Mouse (Mus musculus) embryonic facial prominence, embryonic 14.5 days (tissue): ENCODE results near the gene Cfap70. TPM values are rescaled to one million over a fixed set of nuclear protein-coding genes. Genes with fewer than 3 reads are reported as not detected.

Experiments
- ATAC-seq: fragments of 200-750 bp; cut with Nextera tagmentation; 2 replicates; pipeline ENCODE4 v1.8.0; 2017; ENCODE audit warnings: low read depth, moderate number of reproducible peaks, moderate TSS enrichment
- DNase-seq: peaks from one replicate; pipeline ENCODE4 v3.0.0-alpha.2; 2015; ENCODE audit warnings: low spot score
- H3K27ac ChIP-seq: fragments of 300-500 bp; sonication (generic); replicated peaks from 2 replicates; pipeline ENCODE4 v1.5.1; 2014; ENCODE audit warnings: low read depth, mild to moderate bottlenecking, low read length, moderate library complexity
- H3K27me3 ChIP-seq: fragments of 300-500 bp; sonication (generic); replicated peaks from 2 replicates; pipeline ENCODE4 v1.6.1; 2014; ENCODE audit warnings: low read length; ENCODE audit not compliant: control insufficient read depth, insufficient read depth
- H3K36me3 ChIP-seq: fragments of 300-500 bp; sonication (generic); 2 replicates; pipeline ENCODE4 v1.6.1; 2014; ENCODE audit warnings: low read length, mixed read lengths; ENCODE audit not compliant: control insufficient read depth, insufficient read depth
- H3K4me1 ChIP-seq: fragments of 300-500 bp; sonication (generic); 2 replicates; pipeline ENCODE4 v1.6.1; 2014; ENCODE audit warnings: antibody characterized with exemption, low read length; ENCODE audit not compliant: control insufficient read depth, insufficient read depth
- H3K4me2 ChIP-seq: fragments of 300-500 bp; sonication (generic); 2 replicates; pipeline ENCODE4 v1.6.1; 2014; ENCODE audit warnings: low read depth, mild to moderate bottlenecking, low read length, moderate library complexity, mixed read lengths
- H3K4me3 ChIP-seq: fragments of 300-500 bp; sonication (generic); 2 replicates; pipeline ENCODE4 v1.5.1; 2014; ENCODE audit warnings: low read depth, mild to moderate bottlenecking, low read length
- H3K9ac ChIP-seq: fragments of 300-500 bp; sonication (generic); 2 replicates; pipeline ENCODE4 v1.6.1; 2014; ENCODE audit warnings: low read depth, mild to moderate bottlenecking, low read length, moderate library complexity, mixed read lengths
- H3K9me3 ChIP-seq: fragments of 300-500 bp; sonication (generic); 2 replicates; pipeline ENCODE4 v1.6.1; 2016; ENCODE audit warnings: low read length; ENCODE audit not compliant: control insufficient read depth
- WGBS: fragments of 180-500 bp; shearing (Covaris S2); extraction: QIAGEN DNeasy Blood & Tissue Kit; methylation state at CpG from one replicate; pipeline ENCODE4 v1.1.7; 2014; 5-methylcytosine and 5-hydroxymethylcytosine counted together
- polyA plus RNA-seq: library from polyadenylated mRNA; unstranded; fragments of >200 nt; fragmentation: Nextera tagmentation; extraction: Ambion mirVana; gene quantifications from 2 replicates; pipeline ENCODE4 v1.2.1, GENCODE M21; 2014

The Cfap70 gene
- polyA plus RNA-seq, 1 experiment from 2014 or later = 3.2 TPM

DNA sequence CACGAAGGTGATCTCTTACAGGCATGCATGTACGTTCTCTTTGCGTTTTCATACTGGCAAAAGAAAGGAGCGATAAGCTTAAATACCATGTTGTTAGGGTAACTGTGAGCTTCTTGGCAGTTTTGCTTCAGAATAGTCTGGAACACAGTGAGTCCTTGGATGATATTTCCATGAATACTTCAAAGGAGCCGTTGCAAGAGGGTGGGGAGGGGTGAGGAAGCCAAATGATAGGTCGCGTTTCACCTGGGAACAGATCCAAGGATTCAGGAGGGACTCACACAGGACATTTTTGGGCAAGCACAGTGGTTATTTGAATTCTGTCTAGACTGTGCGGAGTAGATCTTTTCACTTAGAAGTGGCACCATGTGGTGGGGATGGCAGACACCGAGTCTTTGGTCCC, 54.8 kb downstream of the Cfap70 start:
- Histone ChIP-seq H3K9ac (no peak overlapping the region), H3K27me3 (no peaks in the 10 kb centered on the region), H3K4me2 (no peak overlapping the region), H3K4me3 (no peak overlapping the region), H3K9me3 (no peaks in the 10 kb centered on the region), H3K36me3 (no peaks in the 10 kb centered on the region), H3K4me1 (no peaks in the 10 kb centered on the region), H3K27ac (peak overlapping the region; percentile 48)
- peak; percentile 35 for DNase-seq
- no peak for ATAC-seq
- 76% methylated on average over 9 of the region's 9 CpGs for WGBS

- under 1% methylated on average over 45 of the region's 68 CpGs for WGBS
- Histone ChIP-seq H3K27ac (peak within 1 kb of the TSS; percentile 78), H3K4me1 (no peaks in the 10 kb centered on the region), H3K9me3 (no peaks in the 10 kb centered on the region), H3K27me3 (no peaks in the 10 kb centered on the region), H3K4me2 (peak within 1 kb of the TSS; percentile 73), H3K4me3 (peak within 1 kb of the TSS; percentile 79), H3K36me3 (peaks cover 20% of the 10 kb centered on the region; the same call in 1 of the 2 replicates), H3K9ac (peak within 1 kb of the TSS; percentile 94)
- peak; percentile 98 for DNase-seq
- peak; percentile 94 for ATAC-seq
These were observed 58.7 kb downstream of the Cfap70 start, which contains the start of gene Mrps16 for GRCm38 (mm10) chr14:20393205-20393913. TSS of gene Mrps16 (minus strand) at chr14:20393634.

GRCm38 (mm10) chr14:20392326-20392725, 59.7 kb downstream of the Cfap70 start:
- no peak overlapping the region for H3K9ac ChIP-seq
- peak overlapping the region; percentile 73 for H3K4me2 ChIP-seq
- WGBS = 88% methylated on average over 3 of the region's 4 CpGs
- H3K27me3 ChIP-seq = no peaks in the 10 kb centered on the region
- peaks cover 20% of the 10 kb centered on the region; the same call in 1 of the 2 replicates for H3K36me3 ChIP-seq
- H3K9me3 ChIP-seq = no peaks in the 10 kb centered on the region
- peaks cover 6% of the 10 kb centered on the region for H3K4me1 ChIP-seq
- ATAC-seq = no peak
- H3K27ac ChIP-seq = no peak overlapping the region
- H3K4me3 ChIP-seq = no peak overlapping the region
- no peak for DNase-seq

- H3K4me2 ChIP-seq = peak overlapping the region; percentile 67
- H3K27me3 ChIP-seq = no peaks in the 10 kb centered on the region
- H3K4me1 ChIP-seq = peaks cover 23% of the 10 kb centered on the region
- ATAC-seq (no peak), DNase-seq (no peak)
- peak overlapping the region; percentile 66 for H3K4me3 ChIP-seq
- 89% methylated on average over 8 of the region's 8 CpGs for WGBS
- H3K36me3 ChIP-seq = peaks cover 41% of the 10 kb centered on the region
- no peak overlapping the region; the same call in 1 of the 2 replicates for H3K9ac ChIP-seq
- H3K27ac ChIP-seq = peak overlapping the region; percentile 72
- no peaks in the 10 kb centered on the region for H3K9me3 ChIP-seq
These were observed 62.5 kb downstream of the Cfap70 start for GRCm38 (mm10) chr14:20389446-20390079.

DNA sequence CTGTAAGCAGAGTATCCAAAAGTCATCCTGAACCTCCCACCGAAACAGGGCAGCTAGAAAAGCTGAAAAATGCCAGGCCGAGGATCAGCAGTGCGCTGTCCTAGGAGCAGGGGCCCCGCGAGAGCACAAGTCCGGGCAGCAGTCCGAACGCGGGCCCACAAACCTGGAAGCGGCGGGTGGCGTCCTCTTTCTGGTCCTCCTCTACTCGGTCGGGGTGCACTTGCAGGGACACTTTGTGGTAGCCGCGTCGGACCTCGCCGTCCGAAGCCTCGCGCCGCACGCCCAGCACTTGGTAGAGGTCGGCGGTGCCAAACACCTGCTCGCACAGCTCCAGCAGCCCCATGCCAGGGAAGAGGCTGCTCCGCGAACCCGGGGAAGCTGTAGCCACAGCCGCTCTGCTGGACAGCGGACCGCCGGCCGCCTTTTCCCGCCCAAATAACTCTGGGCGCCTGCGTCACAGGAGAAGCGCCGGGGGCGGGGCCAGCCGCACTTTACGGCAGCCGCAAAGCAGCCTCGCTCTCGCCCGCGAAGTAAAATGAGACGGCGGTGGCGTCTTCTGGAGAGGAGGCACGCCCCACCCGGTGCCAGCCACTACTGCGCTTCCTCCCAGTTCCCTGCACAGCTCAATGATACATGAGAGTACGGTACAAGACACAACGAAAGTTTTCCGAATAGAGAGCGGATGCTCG, 63.4 kb downstream of the Cfap70 start, which contains the start of gene Dnajc9:
Dnajc9 (minus strand) TSS at position 470 of the 689 bp plus-strand sequence.
- peaks cover 23% of the 10 kb centered on the region for H3K4me1 ChIP-seq
- H3K36me3 ChIP-seq = peaks cover 51% of the 10 kb centered on the region
- H3K9me3 ChIP-seq = no peaks in the 10 kb centered on the region
- H3K9ac ChIP-seq = peak within 1 kb of the TSS; percentile 76
- peak within 1 kb of the TSS; percentile 72 for H3K27ac ChIP-seq
- WGBS = under 1% methylated on average over 40 of the region's 59 CpGs
- peak within 1 kb of the TSS; percentile 67 for H3K4me2 ChIP-seq
- no peaks in the 10 kb centered on the region for H3K27me3 ChIP-seq
- ATAC-seq (peak; percentile 76), DNase-seq (peak; percentile 96)
- H3K4me3 ChIP-seq = peak within 1 kb of the TSS; percentile 66

DNA sequence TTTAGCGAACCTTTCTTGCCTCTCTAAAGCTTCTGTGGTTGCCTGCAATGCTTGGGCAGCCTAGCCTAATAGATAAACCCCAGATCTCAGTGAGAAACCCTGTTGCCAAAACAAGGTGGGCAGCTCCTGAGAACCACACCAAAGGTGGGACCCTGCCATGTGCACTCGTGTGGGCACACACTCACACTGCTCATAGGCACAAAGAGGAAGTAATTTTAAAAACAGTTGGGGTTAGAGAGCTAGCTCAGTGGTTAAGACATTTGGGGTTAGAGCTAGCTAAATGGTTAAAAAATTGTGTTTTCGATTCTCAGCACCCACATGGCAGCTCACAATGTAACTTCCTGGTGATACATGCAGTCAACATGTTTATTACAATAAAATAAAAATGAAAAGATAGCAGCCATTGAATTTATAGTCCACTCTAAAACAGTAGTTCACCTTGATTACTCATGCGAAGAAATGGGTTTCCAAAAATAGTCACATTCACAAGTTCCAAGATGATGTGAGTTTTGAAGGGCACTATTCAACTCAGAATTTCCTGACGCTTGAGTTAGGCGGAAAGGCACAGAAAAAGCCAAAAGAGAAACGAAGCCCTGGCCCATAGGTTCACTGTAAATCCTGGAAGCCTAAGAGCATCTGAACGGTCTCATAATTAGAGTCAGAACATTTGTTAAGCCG, 72.1 kb downstream of the Cfap70 start:
- DNase-seq (no peak), ATAC-seq (no peak)
- Histone ChIP-seq H3K27ac (no peak overlapping the region), H3K4me2 (no peak overlapping the region), H3K9me3 (no peaks in the 10 kb centered on the region), H3K4me3 (no peak overlapping the region), H3K36me3 (peaks cover 62% of the 10 kb centered on the region), H3K27me3 (no peaks in the 10 kb centered on the region), H3K9ac (no peak overlapping the region), H3K4me1 (no peaks in the 10 kb centered on the region)
- 88% methylated on average over 9 of the region's 9 CpGs for WGBS

GRCm38 (mm10) chr14:20379087-20379640, 72.9 kb downstream of the Cfap70 start:
- no peak overlapping the region for H3K9ac ChIP-seq
- no peaks in the 10 kb centered on the region for H3K9me3 ChIP-seq
- ATAC-seq (no peak), DNase-seq (no peak)
- H3K4me2 ChIP-seq = no peak overlapping the region
- H3K36me3 ChIP-seq = peaks cover 63% of the 10 kb centered on the region
- no peaks in the 10 kb centered on the region for H3K4me1 ChIP-seq
- 85% methylated on average over 5 of the region's 5 CpGs for WGBS
- H3K27ac ChIP-seq = no peak overlapping the region
- no peaks in the 10 kb centered on the region for H3K27me3 ChIP-seq
- no peak overlapping the region for H3K4me3 ChIP-seq
